Mouse (Mus musculus) heart, adult 2 months (tissue): ENCODE results near the gene Fcgrt. TPM values are rescaled to one million over a fixed set of nuclear protein-coding genes. Genes with fewer than 3 reads are reported as not detected.
A peak's percentile ranks its signal among the peaks of the same experiment; 100 is the strongest.
"Not testable (repeated sequence)": the region's sequence is repeated elsewhere in the genome, so short reads cannot be mapped to it uniquely, and the experiment has no call there.

Experiments
- DNase-seq, 2 experiments: peaks; one replicate each; pipeline ENCODE4 v3.0.0; 2021
- H3K27ac ChIP-seq: fragments of 200-600 bp; 2 replicates; pipeline ENCODE4 v1.8.1; 2022
- H3K27me3 ChIP-seq: fragments of 200-500 bp; 2 replicates; pipeline ENCODE4 v1.6.1; 2012; ENCODE audit warnings: mild to moderate bottlenecking, low read length, inconsistent platforms, mixed read lengths; ENCODE audit not compliant: control insufficient read depth, insufficient read depth
- H3K36me3 ChIP-seq: fragments of 200-500 bp; 2 replicates; pipeline ENCODE4 v1.6.1; 2012; ENCODE audit warnings: low read length, inconsistent platforms; ENCODE audit not compliant: control insufficient read depth, insufficient read depth
- H3K4me1 ChIP-seq: fragments of 200-500 bp; 2 replicates; pipeline ENCODE4 v1.6.1; 2011; ENCODE audit warnings: low read length; ENCODE audit not compliant: control insufficient read depth, insufficient read depth
- H3K4me3 ChIP-seq: fragments of 200-600 bp; 2 replicates; pipeline ENCODE4 v1.8.1; 2022
- H3K79me2 ChIP-seq: fragments of 200-500 bp; replicated peaks from 2 replicates; pipeline ENCODE4 v1.6.1; 2012; ENCODE audit warnings: mild to moderate bottlenecking, inconsistent platforms, low read length, moderate library complexity, mixed read lengths; ENCODE audit not compliant: control insufficient read depth, insufficient read depth
- H3K9ac ChIP-seq: fragments of 200-500 bp; 2 replicates; pipeline ENCODE4 v1.6.1; 2012; ENCODE audit warnings: low read depth, mild to moderate bottlenecking, control low read depth, inconsistent platforms, low read length, mixed read lengths
- CTCF ChIP-seq: fragments of 200-600 bp; IDR thresholded peaks from 2 replicates; pipeline ENCODE4 v1.8.1; 2022; ENCODE audit warnings: antibody characterized with exemption, mild to moderate bottlenecking, moderate library complexity
- EP300 ChIP-seq: fragments of 200-500 bp; IDR thresholded peaks from 2 replicates; pipeline ENCODE4 v1.6.1; 2011; ENCODE audit warnings: low read depth, low read length, control low read depth; ENCODE audit not compliant: insufficient read depth
- POLR2A ChIP-seq: fragments of 200-500 bp; IDR thresholded peaks from 2 replicates; pipeline ENCODE4 v1.6.1; 2011; ENCODE audit warnings: mild to moderate bottlenecking, low read depth, low read length, control low read depth; ENCODE audit not compliant: insufficient read depth
- WGBS: fragments of 180-500 bp; shearing (Covaris S2); methylation state at CpG from one replicate; pipeline ENCODE4 v1.1.7; 2018; 5-methylcytosine and 5-hydroxymethylcytosine counted together
- intact Hi-C: fragments of 180-260 bp; cut with DNase I; formaldehyde crosslinking; loops from one replicate; pipeline ENCODE4 v1.15.1; 2025
- long read RNA-seq: library from polyadenylated mRNA; stranded (forward); transcript quantifications from one replicate; pipeline ENCODE4 v2.0.0, GENCODE M21; 2021
- polyA plus RNA-seq: library from polyadenylated mRNA; depleted of rRNA; stranded (reverse); fragments of >200 nt; gene quantifications from 2 replicates; pipeline ENCODE4 v1.2.3, GENCODE M21; 2012; rRNA removed
- total RNA-seq, 2 experiments: library from RNA; stranded (reverse); gene quantifications; 2 replicates each; pipeline ENCODE4 v1.2.3; 2021

Fcgrt gene
- 10 to 100 TPM; 60.3 to 67.5 TPM for total RNA-seq
- polyA plus RNA-seq, result 82.8 and 100 TPM in 2 replicates
- long read RNA-seq, transcript Fcgrt-201 (7 exons, 1,770 nt), result major isoform, 46 of 66 reads
- long read RNA-seq, transcript Fcgrt-205 (2 exons, 595 nt), result minor isoform, 5 of 66 reads
- long read RNA-seq, transcript Fcgrt-203 (7 exons, 1,602 nt), result minor isoform, 11 of 66 reads
- long read RNA-seq, partial matches to known transcripts, result 3 of 66 reads
- long read RNA-seq, other reads (novel, unspliced or antisense), result 1 of 66 reads

DNA sequence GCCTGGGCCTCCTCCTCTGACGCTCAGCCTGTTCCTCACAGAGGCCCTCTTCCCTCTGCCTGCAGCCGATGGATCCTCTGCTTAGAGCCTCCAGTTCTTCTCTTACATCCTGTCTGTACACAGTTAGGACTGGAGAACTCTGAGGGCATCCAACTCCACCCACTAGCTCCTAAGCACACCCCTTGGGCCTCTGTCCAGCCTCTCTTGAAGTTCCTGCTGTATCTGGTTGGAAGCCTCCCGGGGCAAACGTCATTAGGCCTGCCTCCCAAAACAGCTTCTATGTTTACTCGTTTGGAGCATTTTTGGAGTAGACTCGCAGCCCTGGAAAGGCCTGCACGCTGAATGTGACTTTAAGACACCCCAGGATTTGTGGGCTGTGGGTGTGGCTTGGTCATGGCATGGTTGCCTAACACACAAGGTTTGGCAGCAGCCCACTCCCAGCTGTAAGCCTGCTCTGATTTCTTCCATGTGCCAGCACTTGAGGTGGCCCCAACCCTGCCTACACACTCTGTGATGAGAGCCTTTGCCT, at the start of gene Fcgrt:
Gene Fcgrt (minus strand): TSS at position 200 of the 529 bp plus-strand sequence.
- intact Hi-C loops, result loop anchor here (2.0 kb wide), 2 partner anchors 17 to 21 kb away; no protein-coding TSS in a partner anchor
- TF ChIP-seq EP300 (peak; percentile 74), CTCF (no peak), POLR2A (peak; percentile 97)

GRCm38 (mm10) chr7:45153052-45153451, 49.4 kb upstream of the Fcgrt start:
- not testable (repeated sequence) for H3K27ac ChIP-seq, H3K4me1 ChIP-seq
- WGBS, result 90% methylated on average over 2 of the region's 2 CpGs

More for the DNA sequence above, at the start of gene Fcgrt:
- Histone ChIP-seq H3K36me3 (0 out of 2 replicates have a peak, but pooled peaks cover 4% of the 10 kb centered on the region), H3K4me3 (peak within 1 kb of the TSS; percentile 54), H3K27ac (peak within 1 kb of the TSS; percentile 95), H3K27me3 (no peaks in the 10 kb centered on the region), H3K4me1 (peaks cover 16% of the 10 kb centered on the region), H3K9ac (peak within 1 kb of the TSS; percentile 78), H3K79me2 (peaks cover 2% of the 10 kb centered on the region)
- 2% methylated on average over 7 of the region's 7 CpGs for WGBS
- peak; percentile 93 to 96 for DNase-seq

GRCm38 (mm10) chr7:45151303-45151702, 47.7 kb upstream of the Fcgrt start:
- intact Hi-C loops, result no loop called here
- no peaks in the 10 kb centered on the region for H3K27me3 ChIP-seq
- 50% methylated on average over 11 of the region's 11 CpGs for WGBS
- peaks cover 6% of the 10 kb centered on the region; the same call in 1 of the 2 replicates for H3K4me1 ChIP-seq
- TF ChIP-seq POLR2A, result no peak
- no peak for TF ChIP-seq EP300
- TF ChIP-seq CTCF, result no peak
- peaks cover 2% of the 10 kb centered on the region for H3K36me3 ChIP-seq
- no peak overlapping the region for H3K4me3 ChIP-seq
- H3K9ac ChIP-seq, result no peak overlapping the region
- H3K79me2 ChIP-seq, result no peaks in the 10 kb centered on the region
- DNase-seq, result peak in 1 of 2 experiments; percentile 67
- peak overlapping the region; percentile 40; the same call in 1 of the 2 replicates for H3K27ac ChIP-seq

More at GRCm38 (mm10) chr7:45153052-45153451, 49.4 kb upstream of the Fcgrt start:
- H3K27me3 ChIP-seq, H3K4me3 ChIP-seq, H3K9ac ChIP-seq, H3K79me2 ChIP-seq, H3K36me3 ChIP-seq, DNase-seq, intact Hi-C loops: not testable (repeated sequence)

- Histone ChIP-seq H3K9ac (no peak overlapping the region), H3K79me2 (no peaks in the 10 kb centered on the region), H3K4me3 (no peak overlapping the region), H3K27ac (peak overlapping the region; percentile 52; the same call in 1 of the 2 replicates), H3K4me1 (peaks cover 6% of the 10 kb centered on the region; the same call in 1 of the 2 replicates), H3K27me3 (no peaks in the 10 kb centered on the region), H3K36me3 (peaks cover 2% of the 10 kb centered on the region)
- 65% methylated on average over 4 of the region's 4 CpGs for WGBS
- TF ChIP-seq CTCF (no peak), POLR2A (no peak), EP300 (no peak)
- intact Hi-C loops, result no loop called here
- DNase-seq, result no peak
These were observed 46.7 kb upstream of the Fcgrt start for GRCm38 (mm10) chr7:45150321-45150720.

GRCm38 (mm10) chr7:45149545-45149944, 45.9 kb upstream of the Fcgrt start:
- Histone ChIP-seq H3K36me3 (peaks cover 2% of the 10 kb centered on the region), H3K79me2 (no peaks in the 10 kb centered on the region), H3K9ac (no peak overlapping the region), H3K4me1 (peaks cover 5% of the 10 kb centered on the region; the same call in 1 of the 2 replicates), H3K27me3 (no peaks in the 10 kb centered on the region), H3K27ac (peak overlapping the region; percentile 23; the same call in 1 of the 2 replicates), H3K4me3 (no peak overlapping the region)
- intact Hi-C loops, result no loop called here
- WGBS, result 82% methylated on average over 6 of the region's 6 CpGs
- TF ChIP-seq CTCF (no peak), POLR2A (no peak), EP300 (0 out of 2 replicates have a peak, but pooled peaks have one; percentile 11)
- peak; percentile 61 to 66 for DNase-seq

GRCm38 (mm10) chr7:45148534-45149098, 45.0 kb upstream of the Fcgrt start:
- Histone ChIP-seq H3K27ac (peak overlapping the region; percentile 5), H3K27me3 (no peaks in the 10 kb centered on the region), H3K36me3 (peaks cover 2% of the 10 kb centered on the region), H3K4me3 (no peak overlapping the region), H3K9ac (no peak overlapping the region), H3K4me1 (peaks cover 5% of the 10 kb centered on the region; the same call in 1 of the 2 replicates), H3K79me2 (no peaks in the 10 kb centered on the region)
- WGBS, result 38% methylated on average over 4 of the region's 4 CpGs
- TF ChIP-seq POLR2A, result no peak
- TF ChIP-seq CTCF, result no peak
- no peak for TF ChIP-seq EP300
- peak in 1 of 2 experiments; percentile 53 for DNase-seq
- intact Hi-C loops, result no loop called here
